In genomic region chr5:120710161-120710825, GRCm38 (mm10) we compare ENCODE assay signal across 9 mouse cellular contexts. TPM values are rescaled to one million over a fixed set of nuclear protein-coding genes. Genes with fewer than 3 reads are reported as not detected.
A peak's percentile ranks its signal among the peaks of the same experiment; 100 is the strongest.
DNase-seq lines count a peak whose midpoint lies in the region; ATAC-seq lines count a peak whose summit lies in the region.
"Had no signal": no experiment of that assay in that cellular context is flagged by ENCODE, and none has a peak within 500 bp of the region (broad histone marks: within the 10 kb centered on the region; RNA-seq: fewer than 3 reads in every experiment).

No protein-coding gene starts in this region.

- H3K4me1 ChIP-seq in hindbrain, embryonic 16.5 days (ENCODE audit: control insufficient read depth, insufficient read depth, low read depth, low read length): peaks cover 47% of the 10 kb centered on the region
- peaks cover 29% of the 10 kb centered on the region for H3K4me1 ChIP-seq in midbrain, embryonic 12.5 days

- H3K9ac ChIP-seq in hindbrain, embryonic 16.5 days (ENCODE audit: low read depth, low read length): peak overlapping the region; percentile 92
- H3K9ac ChIP-seq in midbrain, embryonic 12.5 days (replicated peaks): peak overlapping the region; percentile 77
- H3K9ac ChIP-seq: liver, embryonic 15.5 days had no signal

- no peaks in the 10 kb centered on the region for H3K9me3 ChIP-seq in hindbrain, embryonic 16.5 days (ENCODE audit: control insufficient read depth, low read length)
- no peaks in the 10 kb centered on the region for H3K9me3 ChIP-seq in midbrain, embryonic 12.5 days
- H3K9me3 ChIP-seq: liver, embryonic 15.5 days had no signal

- DNase-seq in left cerebral cortex, postnatal 14 days (ENCODE audit: low spot score in 2 of 2): peak; percentile 49 to 58
- DNase-seq in left cerebral cortex, adult 8-10 months (ENCODE audit: low spot score in 2 of 2): no peak
- peak; percentile 62 for DNase-seq in brain, adult 2 months (ENCODE audit: low read depth, low spot score)
- DNase-seq in embryo, embryonic 11 days: peak; percentile 63
- peak; percentile 75 for DNase-seq in testis, postnatal 10 days (ENCODE audit: low spot score)
- DNase-seq in ovary, postnatal 10 days (ENCODE audit: low spot score): no peak

- H3K4me2 ChIP-seq in hindbrain, embryonic 16.5 days (ENCODE audit: low read length): peak overlapping the region; percentile 82
- peak overlapping the region; percentile 91 for H3K4me2 ChIP-seq in midbrain, embryonic 12.5 days (replicated peaks)

- ATAC-seq in hindbrain, embryonic 16.5 days: peak; percentile 48
- ATAC-seq in midbrain, embryonic 12.5 days (ENCODE audit: low FRiP score, low read depth): peak; percentile 50; the same call in 1 of the 2 replicates

- H3K27me3 ChIP-seq in hindbrain, embryonic 16.5 days (replicated peaks; ENCODE audit: control insufficient read depth, insufficient read depth, low read length): 0 out of 2 replicates have a peak, but pooled peaks cover 2% of the 10 kb centered on the region
- H3K27me3 ChIP-seq in midbrain, embryonic 12.5 days: peaks cover 94% of the 10 kb centered on the region

- H3K27ac ChIP-seq in hindbrain, embryonic 16.5 days (ENCODE audit: low read depth, low read length): peak overlapping the region; percentile 76
- H3K27ac ChIP-seq in midbrain, embryonic 12.5 days (replicated peaks): peak overlapping the region; percentile 72
- H3K27ac ChIP-seq: liver, embryonic 15.5 days had no signal

- intact Hi-C loops in left cerebral cortex, postnatal 14 days (cut with DNase I): no loop called here

- no peaks in the 10 kb centered on the region for H3K36me3 ChIP-seq in hindbrain, embryonic 16.5 days (ENCODE audit: control insufficient read depth, insufficient read depth, low read length)
- H3K36me3 ChIP-seq in midbrain, embryonic 12.5 days: no peaks in the 10 kb centered on the region
- H3K36me3 ChIP-seq: liver, embryonic 15.5 days had no signal

- H3K4me3 ChIP-seq in hindbrain, embryonic 16.5 days (ENCODE audit: low read length): peak overlapping the region; percentile 57
- H3K4me3 ChIP-seq in midbrain, embryonic 12.5 days: peak overlapping the region; percentile 64
- H3K4me3 ChIP-seq: liver, embryonic 15.5 days had no signal

- WGBS in hindbrain, embryonic 16.5 days: 1% methylated on average over 40 of the region's 40 CpGs
- WGBS in midbrain, embryonic 12.5 days: 2% methylated on average over 40 of the region's 40 CpGs

RNA-seq across cellular contexts. Expression of gene Dtx1, which starts 1.4 kb away (rescaled TPM):
- 10 to 100 TPM; 72.6 to 80.1 TPM for total RNA-seq in left cerebral cortex, postnatal 14 days (2021)
- 10 to 100 TPM; 64.7 to 71.7 (median 69.7) TPM for total RNA-seq in left cerebral cortex, adult 8-10 months (2022)
- polyA plus RNA-seq in hindbrain, embryonic 16.5 days (2015; fragmentation: Nextera tagmentation; extraction: Ambion mirVana): 44.8 and 46.6 TPM in 2 replicates
- polyA plus RNA-seq in midbrain, embryonic 12.5 days (2016; fragmentation: Nextera tagmentation; extraction: Ambion mirVana): 17.1 and 18.4 TPM in 2 replicates

RNA-seq across cellular contexts. Expression of gene Oas2, which starts 39.4 kb away (rescaled TPM):
- under 1 TPM in 1 of 2 experiments, not detected in 1; 0.40 TPM for total RNA-seq in left cerebral cortex, postnatal 14 days (2021)
- under 1 TPM in 2 of 4 experiments, not detected in 2; 0.21 to 0.27 TPM for total RNA-seq in left cerebral cortex, adult 8-10 months (2022)
- 0.19 and 0.43 TPM in 2 replicates for polyA plus RNA-seq in hindbrain, embryonic 16.5 days (2015; fragmentation: Nextera tagmentation; extraction: Ambion mirVana)
- 0.21 and 0.34 TPM in 2 replicates for polyA plus RNA-seq in midbrain, embryonic 12.5 days (2016; fragmentation: Nextera tagmentation; extraction: Ambion mirVana)

Comparison
In these comparisons a context has a peak if more than half of its experiments do, and no peak if none do; other contexts are left out.
1. DNase-seq: peak in left cerebral cortex, postnatal 14 days (2 of 2), brain, adult 2 months (single experiment), embryo, embryonic 11 days (single experiment) and testis, postnatal 10 days (single experiment); none in left cerebral cortex, adult 8-10 months (0 of 2) and ovary, postnatal 10 days (single experiment).